In the genomic region with DNA sequence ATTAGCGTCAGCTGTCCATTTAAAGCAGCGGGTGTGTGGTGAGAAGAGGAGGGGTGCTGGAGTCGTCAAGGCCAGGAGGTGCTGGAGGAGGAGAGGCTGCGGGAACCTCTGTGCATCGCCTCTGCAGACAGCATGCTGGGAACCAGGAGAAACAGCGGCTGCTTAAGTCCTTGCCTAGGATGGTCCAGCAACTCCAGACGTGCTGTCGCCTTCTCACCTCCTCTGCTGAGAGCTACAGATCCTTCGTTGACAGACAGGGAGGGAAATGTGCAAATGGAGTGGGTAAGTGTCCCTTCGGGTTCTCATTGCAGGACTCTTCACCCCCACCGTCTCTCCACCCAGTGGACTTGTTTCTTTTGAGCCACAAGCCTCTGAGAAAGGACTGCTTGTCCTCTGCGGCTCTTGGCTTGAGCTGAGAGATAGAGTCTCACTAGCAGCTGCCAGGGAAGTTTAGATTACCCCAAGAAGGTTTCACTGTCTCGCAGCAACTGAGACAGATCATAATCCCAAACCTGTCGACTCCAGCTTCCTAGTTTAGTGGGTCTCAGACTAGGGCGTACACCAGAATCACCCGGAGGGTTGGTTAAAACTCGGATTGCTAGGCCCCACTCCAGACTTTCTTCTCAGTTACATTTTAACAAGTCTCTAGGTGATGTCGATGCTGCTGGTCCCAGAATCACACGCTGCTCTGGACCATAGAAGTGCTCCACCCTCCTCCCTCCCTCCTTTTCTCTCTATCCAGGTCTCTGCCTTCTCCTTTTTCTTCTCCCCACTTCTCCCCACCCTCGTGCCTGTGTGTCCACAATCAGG, we compare ENCODE assay signal across 8 mouse cellular contexts. TPM values are rescaled to one million over a fixed set of nuclear protein-coding genes. Genes with fewer than 3 reads are reported as not detected.
A peak's percentile ranks its signal among the peaks of the same experiment; 100 is the strongest.
DNase-seq lines count a peak whose midpoint lies in the region; ATAC-seq and TF ChIP-seq lines count a peak whose summit lies in the region.

No protein-coding gene starts in this region.

- H3K4me1 ChIP-seq in thymus, adult 2 months (replicated peaks; ENCODE audit: control insufficient read depth, insufficient read depth, low read length) = no peaks in the 10 kb centered on the region
- peaks cover 29% of the 10 kb centered on the region for H3K4me1 ChIP-seq in hindbrain, embryonic 16.5 days (ENCODE audit: control insufficient read depth, insufficient read depth, low read depth, low read length)
- H3K4me1 ChIP-seq in lung, embryonic 15.5 days = peaks cover 49% of the 10 kb centered on the region
- H3K4me1 ChIP-seq in stomach, embryonic 15.5 days = peaks cover 27% of the 10 kb centered on the region

- no peaks in the 10 kb centered on the region for H3K36me3 ChIP-seq in thymus, adult 2 months (ENCODE audit: control insufficient read depth, insufficient read depth, low read length)
- H3K36me3 ChIP-seq in hindbrain, embryonic 16.5 days (ENCODE audit: control insufficient read depth, insufficient read depth, low read length) = no peaks in the 10 kb centered on the region
- peaks cover 3% of the 10 kb centered on the region; the same call in 1 of the 2 replicates for H3K36me3 ChIP-seq in lung, embryonic 15.5 days
- H3K36me3 ChIP-seq in stomach, embryonic 15.5 days = no peaks in the 10 kb centered on the region

- H3K9me3 ChIP-seq in hindbrain, embryonic 16.5 days (ENCODE audit: control insufficient read depth, low read length) = no peaks in the 10 kb centered on the region
- H3K9me3 ChIP-seq in lung, embryonic 15.5 days = no peaks in the 10 kb centered on the region
- H3K9me3 ChIP-seq in stomach, embryonic 15.5 days = no peaks in the 10 kb centered on the region

- no peak for TF ChIP-seq CTCF in thymus, adult 2 months (IDR thresholded peaks at IDR 0.05; ENCODE audit: borderline replicate concordance, control insufficient read depth, extremely low read depth, insufficient read depth, low read length, poor library complexity)

- WGBS in thymus, adult 2 months = 26% methylated on average over 20 of the region's 20 CpGs
- WGBS in hindbrain, embryonic 16.5 days = 13% methylated on average over 20 of the region's 20 CpGs
- WGBS in lung, embryonic 15.5 days = 8% methylated on average over 20 of the region's 20 CpGs
- 14% methylated on average over 20 of the region's 20 CpGs for WGBS in stomach, embryonic 15.5 days

- peak overlapping the region; percentile 50 for H3K9ac ChIP-seq in hindbrain, embryonic 16.5 days (ENCODE audit: low read depth, low read length)
- H3K9ac ChIP-seq in lung, embryonic 15.5 days = peak overlapping the region; percentile 59
- peak overlapping the region; percentile 35 for H3K9ac ChIP-seq in stomach, embryonic 15.5 days

- no peak for TF ChIP-seq POLR2A in thymus, adult 2 months (IDR thresholded peaks at IDR 0.05; ENCODE audit: control insufficient read depth, extremely low read depth, insufficient read depth, low read length, poor library complexity)

- peak overlapping the region; percentile 67 for H3K4me2 ChIP-seq in hindbrain, embryonic 16.5 days (ENCODE audit: low read length)
- H3K4me2 ChIP-seq in lung, embryonic 15.5 days = peak overlapping the region; percentile 85
- peak overlapping the region; percentile 89 for H3K4me2 ChIP-seq in stomach, embryonic 15.5 days

- no peak for DNase-seq in thymus, adult 2 months
- DNase-seq in thymus, postnatal 36 days = no peak
- peak; percentile 17 for DNase-seq in forelimb bud, embryonic 11.5 days (ENCODE audit: low read depth, low spot score)
- DNase-seq in thymus, postnatal 14 days = no peak
- no peak for DNase-seq in layer of hippocampus, postnatal 25 days (ENCODE audit: extremely low spot score in 1 of 2, low spot score in 1 of 2)

- 0 out of 2 replicates have a peak overlapping the region, but pooled peaks have one; percentile 13 for H3K4me3 ChIP-seq in thymus, adult 2 months (ENCODE audit: control insufficient read depth, insufficient read depth, low read length)
- H3K4me3 ChIP-seq in hindbrain, embryonic 16.5 days (ENCODE audit: low read length) = peak overlapping the region; percentile 43
- peak overlapping the region; percentile 68 for H3K4me3 ChIP-seq in lung, embryonic 15.5 days
- H3K4me3 ChIP-seq in stomach, embryonic 15.5 days (replicated peaks) = peak overlapping the region; percentile 67

- no peak overlapping the region for H3K27ac ChIP-seq in thymus, adult 2 months (ENCODE audit: control insufficient read depth, insufficient read depth, low read length)
- peak overlapping the region; percentile 9; the same call in 1 of the 2 replicates for H3K27ac ChIP-seq in hindbrain, embryonic 16.5 days (ENCODE audit: low read depth, low read length)
- peak overlapping the region; percentile 94 for H3K27ac ChIP-seq in lung, embryonic 15.5 days
- H3K27ac ChIP-seq in stomach, embryonic 15.5 days = peak overlapping the region; percentile 95

- peaks cover 22% of the 10 kb centered on the region for H3K27me3 ChIP-seq in thymus, adult 2 months (ENCODE audit: control insufficient read depth, insufficient read depth, low read length)
- H3K27me3 ChIP-seq in hindbrain, embryonic 16.5 days (replicated peaks; ENCODE audit: control insufficient read depth, insufficient read depth, low read length) = peaks cover 18% of the 10 kb centered on the region
- no peaks in the 10 kb centered on the region for H3K27me3 ChIP-seq in lung, embryonic 15.5 days
- no peaks in the 10 kb centered on the region for H3K27me3 ChIP-seq in stomach, embryonic 15.5 days (replicated peaks)

- no peak for ATAC-seq in hindbrain, embryonic 16.5 days
- peak; percentile 5; the same call in 1 of the 2 replicates for ATAC-seq in lung, embryonic 15.5 days (ENCODE audit: borderline replicate concordance, extremely low read depth, low FRiP score, low TSS enrichment)
- ATAC-seq in stomach, embryonic 15.5 days (ENCODE audit: insufficient read depth, low FRiP score, low read depth) = 0 out of 2 replicates have a peak, but pooled peaks have one; percentile 4

RNA-seq across cellular contexts. Expression of gene Ccn1, which starts 2.7 kb away (rescaled TPM):
- polyA plus RNA-seq in thymus, adult 2 months (2012; rRNA removed) = 5.8 and 8.1 TPM in 2 replicates
- 7.5 and 8.5 TPM in 2 replicates for polyA plus RNA-seq in hindbrain, embryonic 16.5 days (2015; fragmentation: Nextera tagmentation; extraction: Ambion mirVana)
- polyA plus RNA-seq in lung, embryonic 15.5 days (2015; fragmentation: Nextera tagmentation; extraction: Ambion mirVana) = 58.3 and 58.8 TPM in 2 replicates
- polyA plus RNA-seq in stomach, embryonic 15.5 days (2015; fragmentation: Nextera tagmentation; extraction: Ambion mirVana) = 39.7 and 45.1 TPM in 2 replicates
- total RNA-seq in layer of hippocampus, postnatal 25 days (2021) = 1 to 10 TPM; 4.7 to 5.0 TPM

Comparison
In these comparisons a context has a peak if more than half of its experiments do, and no peak if none do; other contexts are left out.
1. H3K4me3 ChIP-seq: peak in every context shown above with its lines; median percentile 68 in lung, embryonic 15.5 days; 67 in stomach, embryonic 15.5 days; 43 in hindbrain, embryonic 16.5 days; 13 in thymus, adult 2 months.